Mouse (Mus musculus) inflammation-experienced regulatory T-cells, adult 6 months (primary cell): ENCODE data around the gene Utf1. TPM values are rescaled to one million over a fixed set of nuclear protein-coding genes. Genes with fewer than 3 reads are reported as not detected.
A peak's percentile ranks its signal among the peaks of the same experiment; 100 is the strongest.

ENCODE experiments used
- ATAC-seq: one replicate; pipeline ENCODE4 v1.8.0; 2017
- polyA plus RNA-seq, 3 experiments: library from polyadenylated mRNA; unstranded; fragments of 100-300 nt; shearing (Covaris generic); gene quantifications; one replicate each; pipeline ENCODE4 v1.2.1; 2017

The Utf1 gene
- polyA plus RNA-seq, 3 experiments from 2014 or later = 3.3 to 5.0 (median 3.6) TPM

DNA sequence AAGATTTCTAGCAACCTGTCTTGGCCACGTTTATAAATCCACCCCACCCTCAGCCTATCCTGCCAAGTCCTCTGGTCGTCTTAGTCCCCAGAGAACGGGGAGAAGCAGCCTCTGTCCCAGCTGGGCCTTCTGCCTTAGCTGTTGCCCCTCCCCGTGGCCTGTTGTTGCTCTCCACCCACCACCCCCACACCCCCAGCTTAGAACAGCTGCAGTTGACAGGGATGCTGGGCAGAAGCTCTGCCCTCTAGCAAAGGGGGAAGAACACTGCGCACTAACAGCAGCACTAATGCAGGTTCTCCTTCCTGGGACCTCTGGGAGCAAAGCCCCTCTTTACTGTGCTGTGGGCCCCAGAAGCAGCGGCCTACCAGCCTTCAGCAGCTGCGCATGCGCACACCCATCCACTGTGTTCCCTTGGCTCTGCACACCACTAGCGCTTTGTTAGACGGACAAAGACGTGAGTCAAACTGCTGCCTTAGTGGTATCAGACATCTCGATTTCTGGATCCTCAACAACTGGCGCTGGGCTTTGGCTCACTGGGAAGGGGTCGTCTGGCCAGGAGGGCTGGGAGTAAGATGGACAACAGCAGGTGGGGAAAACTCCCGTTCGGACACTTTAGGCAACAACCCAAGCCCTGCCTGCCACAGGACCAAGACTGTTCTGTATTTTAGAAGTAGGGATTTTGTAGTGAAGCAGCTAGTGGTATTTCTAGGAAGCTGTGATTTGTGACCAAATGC, 2.9 kb upstream of the Utf1 start:
- no peak for ATAC-seq

DNA sequence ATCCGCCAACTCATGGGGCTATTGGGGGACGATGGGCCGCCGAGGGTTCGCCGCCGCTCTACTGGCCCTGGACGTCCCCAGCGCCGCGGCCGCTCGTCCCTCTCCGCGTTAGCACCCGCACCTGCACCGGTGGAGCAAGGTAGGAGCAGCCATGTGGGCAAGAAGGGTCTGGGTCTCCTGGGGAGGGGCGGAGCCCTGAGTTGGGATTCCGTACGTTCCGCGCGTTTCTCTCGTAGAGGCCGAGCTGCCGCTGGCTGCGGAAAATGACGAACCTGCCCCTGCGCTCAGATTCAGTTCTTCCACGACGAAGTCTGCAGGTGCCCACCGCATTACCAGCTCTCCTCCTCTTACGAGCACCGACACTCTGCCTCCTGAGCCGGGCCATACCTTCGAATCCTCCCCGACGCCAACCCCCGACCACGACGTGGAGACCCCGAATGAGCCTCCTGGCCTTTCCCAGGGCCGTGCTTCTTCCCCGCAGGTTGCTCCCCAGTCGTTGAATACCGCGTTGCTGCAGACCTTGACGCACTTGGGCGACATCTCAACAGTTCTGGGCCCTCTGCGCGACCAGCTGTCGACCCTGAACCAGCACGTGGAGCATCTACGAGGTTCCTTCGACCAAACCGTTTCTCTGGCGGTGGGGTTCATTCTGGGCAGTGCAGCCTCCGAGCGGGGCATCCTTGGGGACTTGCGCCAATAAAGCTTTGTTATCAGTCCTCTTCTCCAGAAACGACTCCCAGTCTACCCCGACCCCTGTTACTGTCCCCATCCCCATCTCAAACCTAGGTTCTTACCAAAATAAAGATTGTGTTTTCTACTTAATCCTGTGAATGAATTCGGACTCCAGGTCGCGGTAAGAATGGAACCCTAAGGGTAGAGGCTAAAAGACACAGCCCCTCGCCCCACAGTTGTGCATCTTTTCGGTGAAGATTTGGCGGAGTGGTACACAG, 977 bp downstream of the Utf1 start:
- peak; percentile 24 for ATAC-seq

DNA sequence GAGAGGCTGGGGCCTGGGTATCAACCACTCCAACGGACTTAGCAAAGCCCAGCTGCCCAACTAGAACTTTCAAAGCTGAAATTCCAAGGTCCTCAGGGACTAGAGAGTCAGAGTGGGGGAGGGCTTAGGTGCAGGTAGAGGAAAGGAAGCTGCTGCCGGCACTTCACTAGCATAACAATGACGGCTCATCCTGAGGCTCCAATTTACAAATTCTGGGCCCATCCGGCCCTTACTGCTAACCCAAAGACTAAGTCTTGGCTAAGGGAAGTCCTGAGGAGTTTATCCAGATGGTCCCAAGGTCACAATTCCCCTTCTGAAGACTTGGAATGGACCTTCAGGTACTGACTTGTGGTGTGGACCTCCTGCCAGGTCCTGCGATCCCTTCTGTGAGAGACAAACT, 1.9 kb downstream of the Utf1 start:
- ATAC-seq = no peak

DNA sequence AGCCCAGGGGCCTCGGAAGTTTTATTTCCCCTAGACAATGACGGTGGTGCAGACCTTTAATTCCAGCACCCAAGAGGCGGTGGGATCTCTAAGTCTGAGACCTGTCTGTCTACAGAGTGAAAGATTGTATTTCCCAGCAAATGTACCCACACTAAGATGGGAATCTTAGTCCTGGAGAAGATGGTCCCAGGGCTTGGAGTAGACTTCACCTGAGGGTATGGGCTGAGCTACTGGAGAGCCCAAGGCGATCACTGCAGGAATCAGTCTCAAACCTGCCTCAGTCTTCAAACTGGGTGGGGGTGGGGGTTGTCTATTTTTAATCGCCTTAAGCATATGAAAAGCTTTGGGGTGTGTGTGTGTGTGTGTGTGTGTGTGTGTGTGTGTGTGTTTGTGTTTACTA, 2.4 kb downstream of the Utf1 start:
- ATAC-seq = no peak

DNA sequence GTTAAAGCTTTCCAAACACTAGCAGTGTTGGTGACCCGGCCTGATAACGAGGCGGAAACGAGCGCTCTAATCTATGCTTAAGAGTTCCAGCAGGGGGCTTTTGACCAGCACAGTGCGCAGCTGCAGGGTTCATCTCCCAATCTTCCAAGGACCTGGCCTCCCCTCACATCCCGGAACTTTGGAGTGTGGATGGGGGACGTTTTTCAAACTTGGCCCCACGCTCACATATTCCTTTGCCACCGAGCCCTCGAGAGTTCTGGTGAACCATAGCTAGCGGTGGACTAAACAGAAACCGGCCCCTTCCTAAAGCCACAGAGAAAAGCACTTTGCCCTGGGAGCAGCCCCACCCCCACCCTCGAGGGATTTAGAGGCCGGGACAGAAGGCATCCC, 6.3 kb downstream of the Utf1 start:
- ATAC-seq = peak; percentile 62

DNA sequence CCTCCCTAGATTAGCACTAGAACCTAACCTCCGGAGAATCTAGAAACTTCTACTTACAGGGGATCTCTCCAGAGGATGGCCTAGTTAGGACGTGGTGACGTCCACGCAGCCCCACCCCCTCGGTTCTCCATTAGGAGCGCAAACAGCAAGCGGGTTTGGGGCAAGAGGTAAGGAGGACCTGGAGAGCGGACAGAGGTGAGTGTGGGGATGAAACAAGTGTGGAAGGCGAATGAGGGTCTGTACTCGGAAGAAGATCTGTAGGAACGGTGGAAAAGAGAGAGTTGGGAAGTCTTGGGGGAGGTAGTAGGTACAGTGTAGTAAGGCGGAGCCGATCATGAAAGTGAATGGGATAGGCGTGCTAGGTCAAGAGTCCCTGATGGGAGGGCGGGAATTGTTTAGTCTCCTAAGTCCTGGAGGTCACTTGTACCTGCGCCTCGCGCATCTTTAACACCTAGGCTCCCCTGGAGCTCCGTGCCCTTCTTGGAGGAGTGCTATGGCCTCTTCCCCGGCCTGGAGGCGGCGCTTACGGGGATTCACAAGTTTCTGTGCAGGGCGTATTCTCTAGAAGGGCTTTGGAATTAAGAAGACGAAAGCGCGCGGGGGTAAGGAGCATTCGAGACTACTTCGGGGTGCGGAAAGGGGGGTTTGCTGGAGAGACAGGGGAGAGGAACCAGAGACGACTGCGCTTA, 6.8 kb downstream of the Utf1 start:
- peak; percentile 80 for ATAC-seq

DNA sequence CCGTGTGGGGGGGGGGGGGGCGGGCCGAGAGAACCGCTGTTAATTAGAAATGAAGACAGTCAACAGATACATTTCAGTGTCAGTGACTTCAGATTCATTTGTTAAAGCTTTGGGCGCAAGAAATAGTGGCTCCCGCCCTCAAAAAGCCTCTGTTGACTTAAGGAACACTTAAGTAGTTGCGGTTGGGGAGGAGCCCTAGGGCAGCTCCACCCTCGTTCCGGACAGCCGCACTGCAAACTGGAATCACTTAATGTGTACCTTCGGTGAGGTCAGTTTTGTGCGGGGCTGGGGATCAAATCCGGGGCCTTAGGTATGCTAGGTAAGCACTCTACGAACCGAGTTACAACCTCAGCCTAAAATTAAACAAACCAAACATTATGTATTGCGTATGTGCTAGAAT, 7.5 kb downstream of the Utf1 start:
- ATAC-seq = peak; percentile 36

DNA sequence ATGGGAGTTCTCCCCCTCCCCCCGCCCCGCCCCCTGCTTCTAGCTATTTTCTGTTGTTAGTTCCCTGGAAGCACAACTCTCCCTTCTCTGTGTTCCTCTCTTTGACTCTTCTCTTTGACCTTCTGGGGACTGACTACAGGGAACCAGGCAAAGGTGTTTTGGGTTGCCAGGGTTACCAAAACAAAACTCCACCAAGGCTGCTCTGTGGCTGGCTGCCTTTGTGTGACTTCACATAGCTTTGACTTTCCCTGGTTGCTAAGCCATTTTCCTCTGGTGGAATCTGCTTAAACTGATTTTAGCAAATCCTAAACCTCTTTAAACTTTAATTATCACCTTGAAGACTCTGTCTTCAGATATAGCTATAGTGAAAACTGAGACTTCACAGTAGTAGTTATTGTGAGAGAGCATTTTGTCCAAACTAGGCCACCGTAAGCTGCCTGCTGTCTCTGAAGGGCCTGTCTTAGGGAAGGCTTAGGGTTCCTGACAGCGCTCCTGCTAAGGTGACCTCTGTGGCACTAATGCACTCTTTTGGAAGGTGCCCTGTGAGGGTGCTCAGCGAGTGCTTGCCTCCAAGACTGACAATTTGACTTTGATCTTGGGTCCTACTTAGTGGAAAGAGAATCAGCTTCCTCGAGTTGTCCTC, 8.5 kb downstream of the Utf1 start:
- ATAC-seq = no peak

DNA sequence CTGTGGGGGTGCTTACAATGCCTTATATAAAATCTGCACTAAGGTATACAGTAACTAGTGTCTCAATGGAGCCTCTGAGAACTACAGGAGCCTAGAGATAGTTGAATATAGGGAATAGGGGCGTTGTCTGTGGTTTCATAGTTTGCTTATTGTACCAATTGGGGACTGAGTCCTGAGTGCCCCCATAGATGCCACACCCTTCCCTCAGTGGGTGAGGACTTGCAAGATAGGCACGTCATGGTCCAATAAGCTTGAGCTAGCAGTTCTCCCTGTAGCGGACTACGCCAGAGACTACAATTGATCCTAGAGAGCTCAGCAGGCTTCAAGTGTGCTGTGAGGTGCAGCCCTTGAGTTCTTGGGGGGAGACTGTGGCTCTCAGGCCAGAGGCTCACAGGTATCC, 11.9 kb downstream of the Utf1 start:
- no peak for ATAC-seq

DNA sequence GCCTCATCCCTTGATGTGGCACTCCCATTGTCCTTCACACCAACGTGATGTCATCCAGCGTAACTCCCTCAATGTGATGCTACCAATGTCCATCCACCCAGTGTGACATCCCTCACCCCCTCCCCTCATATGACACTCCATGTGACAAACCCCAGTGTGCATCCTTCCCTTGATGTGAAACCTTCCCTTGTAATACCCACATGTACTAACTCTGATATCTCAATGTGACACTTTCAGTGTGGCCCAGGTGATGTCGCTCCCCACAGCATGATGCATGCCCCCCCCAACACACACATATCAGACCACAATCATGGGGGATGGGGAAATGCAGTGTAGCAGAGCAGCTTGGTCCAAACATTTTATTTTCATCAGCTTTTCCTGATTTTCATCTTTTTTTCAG, 13.1 kb downstream of the Utf1 start:
- no peak for ATAC-seq

DNA sequence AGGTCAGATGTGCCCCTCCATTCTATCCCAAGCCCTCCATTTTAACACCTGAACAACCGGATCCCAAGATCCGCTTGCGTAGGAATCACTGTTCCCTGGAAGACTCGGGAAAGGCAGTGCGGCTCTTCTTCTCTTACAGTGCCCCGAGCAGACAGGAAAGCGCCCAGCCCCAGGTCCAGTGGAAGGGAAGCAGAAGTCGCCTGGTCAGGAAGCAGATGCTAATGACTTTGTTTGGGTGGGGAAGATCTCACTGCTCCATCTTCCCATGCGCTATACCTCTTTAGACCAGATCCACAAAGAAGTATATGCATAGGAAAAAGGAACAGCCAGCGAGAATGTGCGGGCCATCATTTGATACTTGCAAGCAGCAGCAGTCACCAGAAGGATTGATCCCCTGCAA, 13.8 kb downstream of the Utf1 start:
- ATAC-seq = no peak

DNA sequence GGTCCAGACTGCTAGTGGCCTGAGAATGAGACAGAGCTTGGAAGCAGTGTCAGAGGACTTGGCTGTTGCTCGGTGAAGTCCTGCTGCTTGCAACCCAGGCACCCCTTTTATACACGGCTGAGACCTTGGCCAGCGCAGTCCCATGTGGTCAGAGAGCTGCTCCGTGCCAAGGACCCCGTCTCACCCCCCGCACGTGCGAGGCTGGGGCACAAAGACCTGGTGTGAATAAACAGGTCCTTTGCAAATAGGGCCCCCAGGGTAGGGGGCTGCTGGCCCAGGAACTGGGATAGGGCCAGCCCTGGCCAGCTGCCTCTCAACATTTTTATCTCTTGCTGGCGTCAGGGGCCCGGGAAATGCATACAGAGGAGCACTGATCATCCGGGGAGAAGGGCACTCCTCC, 14.4 kb downstream of the Utf1 start:
- ATAC-seq = no peak

DNA sequence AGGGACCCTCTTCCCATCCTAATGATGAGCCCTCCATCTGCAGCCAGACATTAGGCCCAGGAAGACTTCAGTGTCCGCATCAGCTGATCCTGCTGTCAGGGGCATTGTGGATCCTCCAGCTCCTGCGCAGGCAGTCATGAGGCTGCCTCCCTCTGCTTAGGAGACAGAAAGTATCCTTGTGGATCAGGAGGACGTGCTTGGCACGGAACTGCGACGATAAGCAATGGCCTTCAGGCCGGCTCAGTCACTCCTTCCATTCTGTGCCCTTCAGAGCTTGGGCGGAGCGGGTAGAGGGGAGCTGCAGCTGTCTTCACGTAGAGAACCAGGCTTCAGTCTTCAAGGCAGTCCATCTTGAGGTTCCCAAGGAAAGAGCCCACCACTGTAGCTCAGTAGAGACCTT, 17.6 kb downstream of the Utf1 start:
- ATAC-seq = no peak

DNA sequence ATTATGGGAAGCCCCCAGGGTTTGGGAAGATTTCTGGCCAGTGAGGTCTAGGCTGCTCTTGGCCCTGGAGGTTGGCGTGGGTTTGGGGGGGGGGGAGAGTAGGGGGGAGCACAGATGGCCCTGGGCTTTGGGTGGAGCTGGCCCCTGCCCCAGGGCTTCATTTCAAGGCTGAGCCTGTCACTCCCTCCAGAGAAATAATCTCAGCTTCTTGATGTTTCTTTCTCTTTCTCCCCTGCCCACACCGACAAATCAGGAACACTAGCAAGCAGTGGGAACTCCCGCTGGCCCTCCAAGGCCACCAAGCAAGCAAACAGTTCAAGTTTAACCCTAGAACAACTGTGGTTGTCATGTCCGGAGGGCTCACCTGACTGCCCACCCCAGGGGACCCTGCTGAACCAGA, 20.2 kb downstream of the Utf1 start:
- ATAC-seq = no peak

DNA sequence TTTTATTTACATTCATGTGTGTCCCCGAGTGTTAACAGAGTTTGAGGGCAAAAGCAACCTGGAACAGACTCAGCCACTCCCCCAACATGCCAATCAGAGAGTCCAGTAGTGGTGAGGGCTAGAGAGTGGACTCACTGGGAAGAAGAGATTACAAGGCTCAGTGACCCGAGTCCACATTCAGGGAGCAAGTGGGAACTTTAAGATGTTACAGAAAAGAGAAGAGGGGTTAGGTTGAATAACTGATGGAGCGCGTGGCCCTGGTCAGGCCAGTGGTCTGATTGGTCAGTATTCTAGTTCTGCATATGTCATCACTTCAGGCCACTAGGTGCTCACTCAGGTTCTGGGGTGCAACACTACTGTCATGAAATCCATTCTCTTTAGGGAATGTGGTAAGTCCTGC, 23.6 kb downstream of the Utf1 start:
- no peak for ATAC-seq

DNA sequence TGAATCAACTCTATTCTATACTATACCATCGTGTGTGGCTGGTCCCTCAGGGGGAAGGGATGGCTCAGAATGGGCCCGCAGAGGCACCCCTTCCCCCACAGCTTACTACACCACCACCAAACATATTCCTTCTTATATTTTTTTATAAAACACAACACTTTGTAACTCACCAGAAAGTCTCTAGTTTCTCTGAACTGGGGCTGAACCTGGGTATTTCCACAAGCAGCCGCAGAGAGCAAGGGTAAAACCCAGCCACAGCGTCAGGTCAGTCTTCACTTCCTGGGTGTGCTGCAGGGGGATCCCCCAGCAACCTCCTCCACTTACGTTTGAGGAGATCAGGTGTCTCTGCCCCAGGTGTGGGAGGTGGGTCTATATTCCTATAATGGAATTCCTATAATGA, 24.8 kb downstream of the Utf1 start:
- peak; percentile 93 for ATAC-seq

DNA sequence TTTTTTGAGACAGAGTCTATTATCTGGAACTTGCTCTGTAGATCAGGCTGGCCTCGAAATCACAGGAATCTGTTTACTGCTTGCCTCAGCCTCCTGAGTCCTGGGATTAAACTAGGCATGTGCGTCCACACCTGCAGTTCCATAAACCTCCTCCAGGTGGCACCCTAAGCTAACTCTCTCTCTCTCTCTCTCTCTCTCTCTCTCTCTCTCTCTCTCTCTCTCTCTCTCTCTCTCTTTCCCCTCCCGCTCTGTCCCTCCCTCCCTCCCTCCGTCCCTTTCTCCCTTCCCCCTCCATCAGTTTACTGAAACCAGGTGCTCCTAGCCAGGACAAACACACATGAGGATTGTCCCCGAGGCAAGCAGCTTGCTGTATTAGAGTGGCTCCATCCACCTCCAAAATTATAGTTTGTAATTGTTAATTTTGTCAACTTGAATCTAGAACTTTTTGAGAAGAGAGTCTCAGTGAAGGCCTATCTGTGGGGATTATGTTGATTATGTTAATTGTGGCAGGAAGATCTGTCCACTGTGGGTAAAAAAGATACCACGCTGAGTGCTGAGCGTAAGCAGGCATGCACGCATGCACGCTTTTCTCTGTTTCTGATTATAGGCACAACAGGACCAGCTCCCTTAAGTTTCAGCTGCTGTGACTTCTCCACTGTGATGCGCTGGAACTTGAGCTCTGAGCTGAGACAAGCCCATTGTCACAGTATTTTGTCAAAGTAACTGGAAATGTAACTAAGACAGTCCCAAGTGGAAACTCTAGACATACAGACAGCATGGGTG, 25.9 kb downstream of the Utf1 start:
- ATAC-seq = no peak

DNA sequence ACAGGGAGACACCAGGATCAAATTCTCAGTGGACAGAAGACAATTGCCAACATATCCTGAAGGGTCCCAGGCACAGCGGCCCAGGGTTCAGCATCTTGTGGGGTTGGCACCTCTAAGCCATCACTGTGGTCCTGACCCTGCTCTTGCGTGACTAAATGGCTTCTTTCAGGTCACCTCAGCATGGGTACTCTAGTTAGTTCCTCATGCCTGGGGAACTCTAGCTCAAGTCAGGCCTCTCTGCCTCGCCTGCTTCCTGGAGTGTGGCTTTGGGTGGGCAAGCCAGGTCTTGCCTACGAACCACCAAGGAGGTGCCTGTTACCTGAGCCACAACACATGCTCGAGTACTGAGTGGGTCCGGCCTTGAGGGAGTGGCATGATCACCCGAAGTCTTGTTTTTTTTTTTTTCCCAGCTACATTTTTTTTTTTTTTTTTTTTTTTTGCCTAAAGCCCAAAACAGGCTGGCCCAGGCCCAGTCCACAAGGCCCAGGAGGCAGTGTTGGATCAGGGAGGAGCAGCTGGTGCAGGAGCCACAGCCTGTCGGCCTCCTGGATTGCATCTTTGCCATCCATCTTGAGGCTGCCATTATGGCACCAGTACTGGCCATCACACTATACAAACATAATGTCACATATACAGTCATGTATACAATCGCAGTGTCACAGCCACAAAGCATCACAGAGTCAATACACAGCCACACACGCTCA, 26.8 kb downstream of the Utf1 start:
- ATAC-seq = no peak

DNA sequence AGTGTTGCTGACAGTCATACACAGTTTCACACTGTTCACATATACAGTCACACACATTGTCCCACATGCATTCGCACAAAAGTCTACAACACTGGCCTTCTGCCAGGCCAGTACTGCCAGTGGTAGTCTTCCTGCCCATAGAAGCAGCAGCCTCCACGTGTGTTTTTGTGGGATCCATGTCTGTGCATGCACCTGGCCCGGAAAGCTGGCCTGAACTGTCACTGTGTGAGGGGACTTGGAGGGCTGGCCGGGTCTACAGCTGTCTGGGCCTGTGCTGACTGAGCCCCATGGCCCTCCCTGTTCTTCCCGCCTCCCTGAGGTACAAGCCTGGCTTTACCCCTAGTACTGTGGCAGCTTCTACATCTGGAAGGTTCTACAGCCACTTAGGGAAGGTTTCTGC, 27.4 kb downstream of the Utf1 start:
- no peak for ATAC-seq

DNA sequence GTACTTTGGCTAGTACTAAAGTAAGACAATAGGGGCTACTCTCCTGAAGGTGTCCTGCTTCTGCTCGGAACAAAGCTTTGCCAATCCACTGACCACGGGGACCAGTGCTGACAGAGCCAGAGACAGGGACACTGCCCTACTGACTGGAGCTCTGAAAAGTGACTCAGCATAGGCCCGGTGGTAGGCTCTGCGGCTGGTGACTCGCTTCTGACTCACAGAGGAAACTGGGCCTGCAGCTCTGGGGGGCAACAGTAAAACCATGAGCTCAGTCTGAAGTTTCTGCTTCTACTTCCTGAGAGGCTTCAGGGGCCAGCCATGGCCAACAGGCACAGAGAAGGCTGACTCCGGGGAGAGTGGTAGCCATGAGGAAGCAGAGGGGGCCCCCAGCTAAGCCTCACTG, 27.8 kb downstream of the Utf1 start:
- peak; percentile 8 for ATAC-seq

DNA sequence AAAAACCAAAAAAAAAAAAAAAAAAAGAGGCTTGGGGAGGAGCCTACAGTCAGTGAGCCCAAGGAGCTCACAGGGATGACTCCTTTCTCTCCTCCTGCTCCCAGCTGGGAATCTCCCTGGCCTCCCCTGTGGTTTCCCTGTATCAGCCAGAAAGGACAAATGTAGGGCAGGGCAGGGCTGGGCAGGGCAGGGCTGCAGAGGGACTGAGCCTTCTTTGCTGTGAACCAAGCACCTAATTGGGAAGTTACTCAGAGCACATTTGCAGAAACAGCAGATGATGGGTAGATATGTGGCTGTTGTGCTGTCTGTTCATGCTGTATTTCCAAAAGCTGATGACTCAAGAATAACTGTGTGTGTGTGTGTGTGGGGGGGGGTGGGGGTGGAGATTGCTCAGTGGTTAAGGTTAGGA, 29.3 kb downstream of the Utf1 start:
- no peak for ATAC-seq
